In genomic region chr1:146783259-146783658, GRCm38 (mm10) we compare ENCODE assay signal across 23 mouse cellular contexts.
"Had no signal": no experiment of that assay in that cellular context is flagged by ENCODE, and none has a peak within 500 bp of the region (broad histone marks: within the 10 kb centered on the region; RNA-seq: fewer than 3 reads in every experiment).

No protein-coding gene starts in this region.

- ATAC-seq: liver, postnatal 0 days; lung, postnatal 0 days; midbrain, embryonic 13.5 days had no signal

- H3K4me1 ChIP-seq: kidney, embryonic 15.5 days; limb, embryonic 12.5 days; limb, embryonic 15.5 days; midbrain, embryonic 13.5 days; neural tube, embryonic 13.5 days had no signal

- H3K36me3 ChIP-seq: kidney, embryonic 15.5 days; limb, embryonic 12.5 days; limb, embryonic 15.5 days; midbrain, embryonic 13.5 days; neural tube, embryonic 13.5 days had no signal

- H3K9ac ChIP-seq: kidney, embryonic 15.5 days; limb, embryonic 12.5 days; limb, embryonic 15.5 days; liver, embryonic 14.5 days; liver, postnatal 0 days; lung, embryonic 14.5 days; midbrain, embryonic 13.5 days; neural tube, embryonic 13.5 days had no signal

- H3K27me3 ChIP-seq: kidney, embryonic 15.5 days; limb, embryonic 12.5 days; limb, embryonic 15.5 days; midbrain, embryonic 13.5 days; neural tube, embryonic 13.5 days had no signal

- H3K4me3 ChIP-seq: kidney, embryonic 15.5 days; left cerebral cortex, adult 2 months; limb, embryonic 12.5 days; limb, embryonic 15.5 days; midbrain, embryonic 13.5 days; myocyte; neural tube, embryonic 13.5 days had no signal

- DNase-seq: kidney, adult 8-10 months; kidney, postnatal 10 days; kidney, postnatal 36 days; layer of hippocampus, postnatal 36 days; left cerebral cortex, postnatal 4 days; liver, postnatal 0 days; lung, embryonic 14.5 days; right cerebral cortex, adult 18-20 months; right cerebral cortex, postnatal 14 days; right cerebral cortex, postnatal 4 days; thymus, postnatal 25 days had no signal

- H3K4me2 ChIP-seq: kidney, embryonic 15.5 days; limb, embryonic 12.5 days; limb, embryonic 15.5 days; liver, embryonic 11.5 days; lung, embryonic 14.5 days; midbrain, embryonic 13.5 days; neural tube, embryonic 13.5 days had no signal

- H3K27ac ChIP-seq: kidney, embryonic 15.5 days; left cerebral cortex, adult 2 months; limb, embryonic 12.5 days; limb, embryonic 15.5 days; liver, embryonic 14.5 days; macrophage; midbrain, embryonic 13.5 days; neural tube, embryonic 13.5 days; stomach, postnatal 0 days had no signal

- H3K9me3 ChIP-seq: kidney, embryonic 15.5 days; limb, embryonic 12.5 days; limb, embryonic 15.5 days; midbrain, embryonic 13.5 days; neural tube, embryonic 13.5 days had no signal
